26 mouse cellular contexts compared by ENCODE assay signal in the genomic region with DNA sequence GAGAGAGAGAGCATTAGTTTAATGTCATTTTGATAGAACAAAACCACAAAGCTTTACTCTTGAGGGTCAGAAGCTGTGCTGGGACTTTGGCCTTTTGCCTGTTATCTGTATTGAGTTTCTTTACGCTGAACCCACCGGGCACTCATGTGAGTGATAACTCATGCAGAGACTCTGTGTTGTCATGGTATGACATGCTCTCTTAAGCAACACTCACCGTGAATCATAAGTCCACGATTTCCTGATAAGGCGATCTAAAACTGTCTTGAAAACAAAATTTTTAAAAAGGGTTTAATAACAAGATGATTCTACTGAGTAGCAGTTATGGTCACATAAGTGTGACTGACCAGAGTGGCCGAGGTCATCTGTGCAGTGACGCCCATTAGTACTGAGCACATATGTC. TPM values are rescaled to one million over a fixed set of nuclear protein-coding genes. Genes with fewer than 3 reads are reported as not detected.
DNase-seq lines count a peak whose midpoint lies in the region; TF ChIP-seq lines count a peak whose summit lies in the region.
"Had no signal": no experiment of that assay in that cellular context is flagged by ENCODE, and none has a peak within 500 bp of the region (broad histone marks: within the 10 kb centered on the region; RNA-seq: fewer than 3 reads in every experiment).

No protein-coding gene starts in this region.

- no peak for TF ChIP-seq POLR2A in myocyte (IDR thresholded peaks at IDR 0.05; ENCODE audit: insufficient read length, low read depth)

- H3K4me3 ChIP-seq in C2C12 (ENCODE audit: insufficient read depth, poor library complexity, severe bottlenecking) (no peak overlapping the region), myocyte (no peak overlapping the region)
- H3K4me3 ChIP-seq: embryonic facial prominence, embryonic 12.5 days; heart, embryonic 12.5 days; hindbrain, embryonic 10.5 days; hindbrain, embryonic 15.5 days; kidney, embryonic 15.5 days; limb, embryonic 10.5 days; limb, embryonic 15.5 days; lung, embryonic 15.5 days; megakaryocyte, embryonic 14.5 days; midbrain, embryonic 12.5 days had no signal

- no peak for TF ChIP-seq CTCF in C2C12 (IDR thresholded peaks at IDR 0.05; ENCODE audit: control insufficient read depth, insufficient read depth, insufficient read length)

- intact Hi-C loops in heart, postnatal 36 days (cut with DNase I) = no loop called here

- H3K79me2 ChIP-seq in C2C12 (ENCODE audit: control insufficient read depth, insufficient read depth) (no peaks in the 10 kb centered on the region), myocyte (ENCODE audit: control insufficient read depth, insufficient read depth) (no peaks in the 10 kb centered on the region)

- H3K27me3 ChIP-seq in C2C12 (ENCODE audit: control insufficient read depth, insufficient read depth, insufficient read length) = no peaks in the 10 kb centered on the region
- no peaks in the 10 kb centered on the region for H3K27me3 ChIP-seq in myocyte (ENCODE audit: control insufficient read depth, insufficient read depth, insufficient read length)
- H3K27me3 ChIP-seq: embryonic facial prominence, embryonic 12.5 days; heart, embryonic 12.5 days; hindbrain, embryonic 15.5 days; kidney, embryonic 15.5 days; limb, embryonic 15.5 days; lung, embryonic 15.5 days; megakaryocyte, embryonic 14.5 days; midbrain, embryonic 12.5 days had no signal

- H3K4me2 ChIP-seq in myocyte (ENCODE audit: low read depth) = no peak overlapping the region
- H3K4me2 ChIP-seq: embryonic facial prominence, embryonic 12.5 days; heart, embryonic 12.5 days; hindbrain, embryonic 15.5 days; kidney, embryonic 15.5 days; limb, embryonic 15.5 days; lung, embryonic 15.5 days; midbrain, embryonic 12.5 days had no signal

- H3ac ChIP-seq in C2C12 (ENCODE audit: control insufficient read depth, insufficient read length, low read depth) (no peak overlapping the region), myocyte (ENCODE audit: control insufficient read depth, insufficient read length) (no peak overlapping the region)

- no peaks in the 10 kb centered on the region for H3K79me3 ChIP-seq in C2C12 (ENCODE audit: low read depth)

- peak; percentile 64 for DNase-seq in heart, adult 11 months
- DNase-seq in heart, postnatal 36 days = no peak
- peak; percentile 68 for DNase-seq in NIH3T3 (ENCODE audit: low read depth)
- no peak for DNase-seq in layer of hippocampus, postnatal 25 days (ENCODE audit: extremely low spot score in 1 of 2, low spot score in 1 of 2)
- no peak for DNase-seq in urinary bladder, postnatal 10 days (ENCODE audit: low spot score)
- DNase-seq: cerebellum, adult 8-10 months; cerebellum, postnatal 36 days; embryo, embryonic 11 days; gastrocnemius, postnatal 14 days; heart, adult 18-20 months; kidney, adult 18-20 months; kidney, postnatal 25 days; thymus, adult 2 months; thymus, postnatal 4 days had no signal

- H3K36me3 ChIP-seq in C2C12 (ENCODE audit: control insufficient read depth, insufficient read depth) (no peaks in the 10 kb centered on the region), myocyte (ENCODE audit: control insufficient read depth, insufficient read depth) (no peaks in the 10 kb centered on the region)
- H3K36me3 ChIP-seq: embryonic facial prominence, embryonic 12.5 days; heart, embryonic 12.5 days; hindbrain, embryonic 10.5 days; hindbrain, embryonic 15.5 days; kidney, embryonic 15.5 days; limb, embryonic 10.5 days; limb, embryonic 15.5 days; lung, embryonic 15.5 days; midbrain, embryonic 12.5 days had no signal

TF ChIP-seq in C2C12, 6 proteins besides CTCF, POLR2A, EP300 and RAD21:
- TF ChIP-seq MYOG (IDR thresholded peaks at IDR 0.05; ENCODE audit: control insufficient read depth, extremely low read depth, insufficient read length) (no peak), CEBPB (IDR thresholded peaks at IDR 0.05; ENCODE audit: low read depth) (peak; percentile 69)

TF ChIP-seq in myocyte, 11 proteins besides CTCF, POLR2A, EP300 and RAD21:
- no peak for TF ChIP-seq SRF (IDR thresholded peaks at IDR 0.05; ENCODE audit: control insufficient read depth, insufficient read length, low read depth)
- TF ChIP-seq CEBPB (IDR thresholded peaks at IDR 0.05; ENCODE audit: insufficient read depth, poor library complexity, severe bottlenecking) = peak; percentile 24; the same call in 1 of the 2 replicates

RNA-seq across cellular contexts. Expression of a gene that starts 12.5 kb away (rescaled TPM):
- total RNA-seq in heart, postnatal 36 days (2021) = 1 to 10 TPM; 1.3 to 2.2 TPM
- polyA plus RNA-seq in C2C12 (2012; fragmentation: generic; extraction: Trizol) (2.5 TPM), myocyte (2012; fragmentation: generic; extraction: Trizol) (6.9 TPM)
- under 1 TPM in 1 of 2 experiments, not detected in 1; 0.22 TPM for total RNA-seq in layer of hippocampus, postnatal 25 days (2021)

RNA-seq across cellular contexts. Expression of a gene that starts 28.6 kb away (rescaled TPM):
- total RNA-seq in heart, postnatal 36 days (2021) = 1 to 10 TPM; 6.5 to 7.1 TPM
- 43.7 TPM for polyA plus RNA-seq in C2C12 (2012; fragmentation: generic; extraction: Trizol)
- polyA plus RNA-seq in myocyte (2012; fragmentation: generic; extraction: Trizol) = 27.8 TPM
- 1 to 10 TPM; 9.3 to 9.8 TPM for total RNA-seq in layer of hippocampus, postnatal 25 days (2021)

Comparison
In these comparisons a context has a peak if more than half of its experiments do, and no peak if none do; other contexts are left out.
1. DNase-seq: peak in heart, adult 11 months (single experiment) and NIH3T3 (single experiment); none in heart, postnatal 36 days (0 of 2), layer of hippocampus, postnatal 25 days (0 of 2) and urinary bladder, postnatal 10 days (single experiment).